Mouse (Mus musculus): Measurements from ENCODE around the gene Txlna. TPM values are rescaled to one million over a fixed set of nuclear protein-coding genes. Genes with fewer than 3 reads are reported as not detected.

The Txlna gene
- 10 to 100 TPM; 35.2 to 37.9 TPM for total RNA-seq (2023)

GRCm38 (mm10) chr4:129640638-129641467, at the start of gene Txlna:
Gene Txlna, minus strand, starts transcription at chr4:129641065.

GRCm38 (mm10) chr4:129672083-129672877, 31.4 kb upstream of the Txlna start, which contains the start of gene Kpna6:
Gene Kpna6, minus strand, starts transcription at chr4:129672767.

GRCm38 (mm10) chr4:129623681-129624091, 17.2 kb downstream of the Txlna start, which contains the start of gene Ccdc28b:
Gene Ccdc28b, minus strand, starts transcription at chr4:129623947.

GRCm38 (mm10) chr4:129618786-129619691, 21.8 kb downstream of the Txlna start, which contains the start of gene Iqcc:
Gene Iqcc, minus strand, starts transcription at chr4:129619099.

GRCm38 (mm10) chr4:129614093-129614492, 26.8 kb downstream of the Txlna start, which contains the start of gene Dcdc2b:
Gene Dcdc2b, minus strand, starts transcription at chr4:129614257.

GRCm38 (mm10) chr4:129600233-129601158, 40.4 kb downstream of the Txlna start, which contains the start of the genes Eif3i and Tmem234:
Gene Eif3i, minus strand, starts transcription at chr4:129600648.
Gene Tmem234, plus strand, starts transcription at chr4:129600668.

GRCm38 (mm10) chr4:129578466-129578865, 62.4 kb downstream of the Txlna start, which contains the start of gene Fam167b:
Gene Fam167b, minus strand, starts transcription at chr4:129578549.

Other genes starting within 250 kb of the Txlna start
- not detected for gene Zbtb8b, start 200.2 kb downstream of the Txlna start, total RNA-seq (2023)
- 10 to 100 TPM; 73.9 to 76.4 TPM for gene Bsdc1, start 179.5 kb downstream of the Txlna start, total RNA-seq (2023)
- not detected for gene Tssk3, start 150.0 kb downstream of the Txlna start, total RNA-seq (2023)
- gene Fam229a, start 149.9 kb downstream of the Txlna start, total RNA-seq (2023): not detected
- 10 to 100 TPM; 73.7 to 85.8 TPM for gene Marcksl1, start 127.5 kb downstream of the Txlna start, total RNA-seq (2023)
- 10 to 100 TPM; 68.9 to 73.8 TPM for gene Hdac1, start 98.4 kb downstream of the Txlna start, total RNA-seq (2023)
- 1 to 10 TPM; 1.3 TPM for gene Lck, start 67.4 kb downstream of the Txlna start, total RNA-seq (2023)
- gene Fam167b, start 62.5 kb downstream of the Txlna start, total RNA-seq (2023): not detected
- 10 to 100 TPM; 76.4 to 85.4 TPM for gene Eif3i, start 40.4 kb downstream of the Txlna start, total RNA-seq (2023)
- gene Tmem234, start 40.4 kb downstream of the Txlna start, total RNA-seq (2023): 10 to 100 TPM; 78.3 to 78.5 TPM
- gene Dcdc2b, start 26.8 kb downstream of the Txlna start, total RNA-seq (2023): not detected
- gene Iqcc, start 22.0 kb downstream of the Txlna start, total RNA-seq (2023): 10 to 100 TPM in 1 of 2 experiments, 1 to 10 TPM in 1; 7.5 to 13.6 TPM
- gene Ccdc28b, start 17.1 kb downstream of the Txlna start, total RNA-seq (2023): 10 to 100 TPM; 36.0 to 41.1 TPM
- 10 to 100 TPM; 24.2 to 25.3 TPM for gene Kpna6, start 31.7 kb upstream of the Txlna start, total RNA-seq (2023)
- gene Tmem39b, start 55.8 kb upstream of the Txlna start, total RNA-seq (2023): 1 to 10 TPM; 8.2 to 8.7 TPM
- gene Khdrbs1, start 101.2 kb upstream of the Txlna start, total RNA-seq (2023): 10 to 100 TPM; 73.2 to 73.4 TPM
- 100 to 1,000 TPM; 150 to 170 TPM for gene Ptp4a2, start 170.2 kb upstream of the Txlna start, total RNA-seq (2023)

Data from neutrophil, adult 83 days (primary cell).